Mouse (Mus musculus): ENCODE measurements around the gene Otulinl. TPM values are rescaled to one million over a fixed set of nuclear protein-coding genes. Genes with fewer than 3 reads are reported as not detected.

Otulinl gene
- total RNA-seq, 2 experiments from 2014 or later = 0.91 to 1.4 TPM

GRCm38 (mm10) chr15:27623286-27623685 is 58.1 kb downstream of the Otulinl start:
- intact Hi-C loops (cut with DNase I) = no loop called here
- no peak for DNase-seq

GRCm38 (mm10) chr15:27620475-27621185 is 60.7 kb downstream of the Otulinl start:
- no peak for DNase-seq
- intact Hi-C loops (cut with DNase I) = no loop called here

GRCm38 (mm10) chr15:27619683-27620082 is 61.7 kb downstream of the Otulinl start:
- no peak for DNase-seq
- intact Hi-C loops (cut with DNase I) = no loop called here

GRCm38 (mm10) chr15:27618778-27619533 is 62.4 kb downstream of the Otulinl start:
- DNase-seq = no peak
- intact Hi-C loops (cut with DNase I) = no loop called here

- DNase-seq = no peak
- intact Hi-C loops (cut with DNase I) = no loop called here
Observed at GRCm38 (mm10) chr15:27617227-27617626, 64.2 kb downstream of the Otulinl start.

GRCm38 (mm10) chr15:27616159-27616558 is 65.2 kb downstream of the Otulinl start:
- intact Hi-C loops (cut with DNase I) = no loop called here
- DNase-seq = peak; percentile 74 to 75

- intact Hi-C loops (cut with DNase I) = no loop called here
- no peak for DNase-seq
Observed at GRCm38 (mm10) chr15:27613255-27613654, 68.1 kb downstream of the Otulinl start.

- DNase-seq = peak; percentile 35 to 38
- intact Hi-C loops (cut with DNase I) = no loop called here
Observed at GRCm38 (mm10) chr15:27612533-27613221, 68.7 kb downstream of the Otulinl start.

GRCm38 (mm10) chr15:27609554-27609953 is 71.8 kb downstream of the Otulinl start:
- intact Hi-C loops (cut with DNase I) = no loop called here
- DNase-seq = no peak

GRCm38 (mm10) chr15:27605252-27605651 is 76.1 kb downstream of the Otulinl start:
- DNase-seq = no peak
- intact Hi-C loops (cut with DNase I) = no loop called here

Other genes with a start within 250 kb of the Otulinl start
- gene Ank, start 214.9 kb downstream of the Otulinl start, total RNA-seq (2021) = 100 to 1,000 TPM; 107 to 112 TPM
- gene Otulin, start 50.9 kb downstream of the Otulinl start, total RNA-seq (2021) = 10 to 100 TPM; 17.7 to 20.7 TPM

All from gastrocnemius, postnatal 36 days (tissue).